23 mouse cellular contexts compared by ENCODE assay signal in the genomic region with DNA sequence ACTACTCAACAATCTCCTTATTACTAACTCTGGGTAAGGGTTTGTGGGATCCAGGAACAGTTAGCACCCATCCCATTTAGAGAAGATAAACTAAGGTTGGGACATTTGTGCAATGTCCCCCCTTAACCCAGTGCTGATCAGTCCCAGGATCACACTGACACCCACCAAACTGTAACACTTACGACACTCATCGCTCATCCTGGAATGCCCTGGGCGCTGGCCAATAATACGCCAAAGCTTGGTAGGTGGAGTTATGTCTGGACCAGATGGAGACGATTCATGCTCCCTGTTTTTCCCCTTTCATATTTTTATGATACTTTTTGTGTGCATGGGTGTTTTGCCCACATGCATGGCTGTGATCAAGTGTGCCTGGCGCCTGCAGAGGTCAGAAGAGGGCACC. TPM values are rescaled to one million over a fixed set of nuclear protein-coding genes. Genes with fewer than 3 reads are reported as not detected.
"Had no signal": no experiment of that assay in that cellular context is flagged by ENCODE, and none has a peak within 500 bp of the region (broad histone marks: within the 10 kb centered on the region; RNA-seq: fewer than 3 reads in every experiment).

No protein-coding gene starts in this region.

- H3K4me3 ChIP-seq: gastrocnemius, adult 2 months; heart, embryonic 10.5 days; heart, embryonic 12.5 days; hindbrain, embryonic 10.5 days; hindbrain, embryonic 12.5 days; intestine, embryonic 15.5 days; layer of hippocampus, adult 2 months; left cerebral cortex, adult 2 months; limb, embryonic 10.5 days; limb, embryonic 12.5 days had no signal

- ATAC-seq: hindbrain, embryonic 16.5 days; inflammation-experienced regulatory T-cells, adult 6 months; intestine, embryonic 15.5 days; intestine, postnatal 0 days had no signal

- H3K4me1 ChIP-seq: heart, embryonic 10.5 days; heart, embryonic 12.5 days; hindbrain, embryonic 12.5 days; intestine, embryonic 15.5 days; limb, embryonic 10.5 days; limb, embryonic 12.5 days had no signal

- H3K27ac ChIP-seq: gastrocnemius, adult 2 months; heart, embryonic 10.5 days; hindbrain, embryonic 10.5 days; hindbrain, embryonic 12.5 days; hindbrain, embryonic 14.5 days; intestine, embryonic 15.5 days; layer of hippocampus, adult 2 months; left cerebral cortex, adult 2 months; limb, embryonic 10.5 days; limb, embryonic 12.5 days had no signal

- H3K9me3 ChIP-seq: intestine, embryonic 15.5 days; limb, embryonic 10.5 days had no signal

- H3K4me2 ChIP-seq: heart, embryonic 12.5 days; hindbrain, embryonic 12.5 days; hindbrain, embryonic 14.5 days; intestine, embryonic 15.5 days; limb, embryonic 12.5 days had no signal

- H3K9ac ChIP-seq: heart, embryonic 12.5 days; hindbrain, embryonic 12.5 days; hindbrain, embryonic 14.5 days; intestine, embryonic 15.5 days; limb, embryonic 12.5 days had no signal

- DNase-seq: gastrocnemius, adult 2 months; gastrocnemius, postnatal 10 days; gastrocnemius, postnatal 25 days; heart, adult 18-20 months; heart, postnatal 10 days; heart, postnatal 4 days; kidney, adult 18-20 months; kidney, adult 8-10 months; kidney, postnatal 10 days; kidney, postnatal 4 days had no signal

- H3K27me3 ChIP-seq: heart, embryonic 12.5 days; hindbrain, embryonic 12.5 days; intestine, embryonic 15.5 days; limb, embryonic 12.5 days had no signal

RNA-seq across cellular contexts. Expression of a gene that starts 25.8 kb away (rescaled TPM):
- polyA plus RNA-seq: hindbrain, embryonic 10.5 days; hindbrain, embryonic 14.5 days; limb, embryonic 10.5 days had no signal

RNA-seq across cellular contexts. Expression of a gene that starts 32.7 kb away (rescaled TPM):
- polyA plus RNA-seq: inflammation-experienced regulatory T-cells, adult 6 months had no signal
